Mouse (Mus musculus) limb, embryonic 14.5 days (tissue): ENCODE data around the gene Taf1a. TPM values are rescaled to one million over a fixed set of nuclear protein-coding genes. Genes with fewer than 3 reads are reported as not detected.

ENCODE experiments used
- ATAC-seq: fragments of 200-750 bp; cut with Nextera tagmentation; 2 replicates; pipeline ENCODE4 v1.8.0; 2017; ENCODE audit warnings: low read depth, moderate number of reproducible peaks, moderate TSS enrichment; ENCODE audit not compliant: low FRiP score
- DNase-seq: peaks from one replicate; pipeline ENCODE4 v3.0.0-alpha.2; 2015; ENCODE audit warnings: low spot score
- H3K27ac ChIP-seq: fragments of 300-500 bp; sonication (generic); replicated peaks from 2 replicates; pipeline ENCODE4 v1.5.1; 2014; ENCODE audit warnings: low read depth, mild to moderate bottlenecking, low read length, moderate library complexity, mixed read lengths
- H3K27me3 ChIP-seq: fragments of 300-500 bp; sonication (generic); 2 replicates; pipeline ENCODE4 v1.6.1; 2014; ENCODE audit warnings: low read length, mixed read lengths; ENCODE audit not compliant: control insufficient read depth, insufficient read depth
- H3K36me3 ChIP-seq: fragments of 300-500 bp; sonication (generic); 2 replicates; pipeline ENCODE4 v1.6.1; 2014; ENCODE audit warnings: mild to moderate bottlenecking, low read length, moderate library complexity, mixed read lengths; ENCODE audit not compliant: control insufficient read depth, insufficient read depth
- H3K4me1 ChIP-seq: fragments of 300-500 bp; sonication (generic); 2 replicates; pipeline ENCODE4 v1.6.1; 2014; ENCODE audit warnings: antibody characterized with exemption, low read length, mixed read lengths; ENCODE audit not compliant: control insufficient read depth, insufficient read depth
- H3K4me2 ChIP-seq: fragments of 300-500 bp; sonication (generic); replicated peaks from 2 replicates; pipeline ENCODE4 v1.6.1; 2014; ENCODE audit warnings: low read depth, mild to moderate bottlenecking, low read length, moderate library complexity; ENCODE audit not compliant: severe bottlenecking
- H3K4me3 ChIP-seq: fragments of 300-500 bp; sonication (generic); replicated peaks from 2 replicates; pipeline ENCODE4 v1.5.1; 2014; ENCODE audit warnings: low read length
- H3K9ac ChIP-seq: fragments of 300-500 bp; sonication (generic); 2 replicates; pipeline ENCODE4 v1.6.1; 2014; ENCODE audit warnings: mild to moderate bottlenecking, low read depth, low read length, moderate library complexity; ENCODE audit not compliant: severe bottlenecking
- H3K9me3 ChIP-seq: fragments of 300-500 bp; sonication (generic); 2 replicates; pipeline ENCODE4 v1.6.1; 2016; ENCODE audit warnings: low read length; ENCODE audit not compliant: control insufficient read depth
- POLR2A ChIP-seq: fragments of 200-500 bp; IDR thresholded peaks from 2 replicates; pipeline ENCODE4 v1.8.0; 2012; ENCODE audit warnings: inconsistent platforms, mild to moderate bottlenecking, moderate library complexity, borderline replicate concordance; ENCODE audit not compliant: insufficient read depth, insufficient read length; ENCODE audit errors: extremely low read depth
- WGBS: fragments of 180-500 bp; shearing (Covaris S2); extraction: QIAGEN DNeasy Blood & Tissue Kit; methylation state at CpG from one replicate; pipeline ENCODE4 v1.1.7; 2014; 5-methylcytosine and 5-hydroxymethylcytosine counted together
- polyA plus RNA-seq, 2 experiments: library from polyadenylated mRNA; depleted of rRNA in 1 of 2; stranded (reverse) in 1 of 2; unstranded in 1 of 2; fragments of >200 nt; fragmentation: Nextera tagmentation in 1 of 2; extraction: Ambion mirVana in 1 of 2; gene quantifications; 2 replicates each; pipeline versions ENCODE4 v1.2.1 to v1.2.3; 2012 to 2014

Gene Taf1a
- polyA plus RNA-seq, 2 experiments: 21.1 to 41.3 TPM

GRCm38 (mm10) chr1:183358901-183359300 is 29.9 kb upstream of the Taf1a start:
- Histone ChIP-seq H3K9me3 (no peaks in the 10 kb centered on the region), H3K4me1 (no peaks in the 10 kb centered on the region), H3K4me2 (no peak overlapping the region), H3K9ac (no peak overlapping the region), H3K4me3 (no peak overlapping the region), H3K27ac (no peak overlapping the region), H3K27me3 (no peaks in the 10 kb centered on the region), H3K36me3 (peaks cover 84% of the 10 kb centered on the region)
- no peak for TF ChIP-seq POLR2A
- DNase-seq (no peak), ATAC-seq (no peak)
- WGBS: 95% methylated on average over 3 of the region's 3 CpGs

GRCm38 (mm10) chr1:183362301-183362700 is 26.5 kb upstream of the Taf1a start:
- peaks cover 77% of the 10 kb centered on the region for H3K36me3 ChIP-seq
- no peak overlapping the region for H3K9ac ChIP-seq
- no peak overlapping the region for H3K4me2 ChIP-seq
- H3K4me1 ChIP-seq: no peaks in the 10 kb centered on the region
- H3K27ac ChIP-seq: no peak overlapping the region
- DNase-seq (no peak), ATAC-seq (no peak)
- no peaks in the 10 kb centered on the region for H3K27me3 ChIP-seq
- WGBS: 90% methylated on average over 5 of the region's 5 CpGs
- H3K4me3 ChIP-seq: no peak overlapping the region
- no peaks in the 10 kb centered on the region for H3K9me3 ChIP-seq
- no peak for TF ChIP-seq POLR2A

GRCm38 (mm10) chr1:183362729-183363576 is 25.8 kb upstream of the Taf1a start:
- WGBS: 76% methylated on average over 14 of the region's 14 CpGs
- no peak overlapping the region for H3K27ac ChIP-seq
- H3K9ac ChIP-seq: no peak overlapping the region
- H3K27me3 ChIP-seq: no peaks in the 10 kb centered on the region
- H3K4me1 ChIP-seq: peaks cover 2% of the 10 kb centered on the region; the same call in 1 of the 2 replicates
- H3K36me3 ChIP-seq: peaks cover 71% of the 10 kb centered on the region
- no peak overlapping the region for H3K4me3 ChIP-seq
- H3K4me2 ChIP-seq: no peak overlapping the region
- no peak for ATAC-seq
- TF ChIP-seq POLR2A: no peak
- DNase-seq: no peak
- no peaks in the 10 kb centered on the region for H3K9me3 ChIP-seq

- no peak overlapping the region for H3K4me3 ChIP-seq
- H3K27me3 ChIP-seq: no peaks in the 10 kb centered on the region
- TF ChIP-seq POLR2A: no peak
- DNase-seq (no peak), ATAC-seq (no peak)
- no peak overlapping the region for H3K27ac ChIP-seq
- H3K4me2 ChIP-seq: no peak overlapping the region
- no peak overlapping the region for H3K9ac ChIP-seq
- H3K4me1 ChIP-seq: peaks cover 8% of the 10 kb centered on the region
- peaks cover 66% of the 10 kb centered on the region for H3K36me3 ChIP-seq
- WGBS: 91% methylated on average over 5 of the region's 5 CpGs
- no peaks in the 10 kb centered on the region for H3K9me3 ChIP-seq
Measured at GRCm38 (mm10) chr1:183363577-183363867, 25.3 kb upstream of the Taf1a start.

GRCm38 (mm10) chr1:183366361-183366760 is 22.4 kb upstream of the Taf1a start:
- no peak overlapping the region for H3K4me2 ChIP-seq
- no peaks in the 10 kb centered on the region for H3K9me3 ChIP-seq
- H3K27ac ChIP-seq: no peak overlapping the region
- ATAC-seq (no peak), DNase-seq (no peak)
- no peak for TF ChIP-seq POLR2A
- 78% methylated on average over 5 of the region's 5 CpGs for WGBS
- peaks cover 11% of the 10 kb centered on the region for H3K4me1 ChIP-seq
- H3K36me3 ChIP-seq: peaks cover 42% of the 10 kb centered on the region
- H3K9ac ChIP-seq: no peak overlapping the region
- no peaks in the 10 kb centered on the region for H3K27me3 ChIP-seq
- H3K4me3 ChIP-seq: no peak overlapping the region
